ENCODE assay signal across 11 mouse cellular contexts in the genomic region with DNA sequence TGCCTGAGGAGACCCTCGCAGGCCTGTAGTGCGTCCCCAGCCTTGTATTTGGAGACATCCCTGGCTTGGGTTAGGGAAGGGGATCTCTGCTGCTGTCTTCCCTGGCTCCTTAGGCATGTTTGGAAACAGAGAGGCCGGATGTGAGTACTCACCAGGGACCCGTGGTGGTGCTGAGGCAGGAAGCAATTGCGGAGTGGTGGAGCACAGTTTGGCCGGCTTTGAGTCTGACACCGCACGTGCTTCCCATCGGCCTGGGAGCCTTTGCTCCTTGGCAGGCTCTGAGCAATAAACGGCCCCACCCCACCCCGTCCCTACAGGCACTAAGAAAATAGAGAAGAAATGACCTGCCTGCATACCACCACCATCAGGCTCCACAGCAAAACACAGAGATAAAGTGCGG. TPM values are rescaled to one million over a fixed set of nuclear protein-coding genes. Genes with fewer than 3 reads are reported as not detected.
A peak's percentile ranks its signal among the peaks of the same experiment; 100 is the strongest.
DNase-seq lines count a peak whose midpoint lies in the region; ATAC-seq and TF ChIP-seq lines count a peak whose summit lies in the region.
"Had no signal": no experiment of that assay in that cellular context is flagged by ENCODE, and none has a peak within 500 bp of the region (broad histone marks: within the 10 kb centered on the region; RNA-seq: fewer than 3 reads in every experiment).

No protein-coding gene starts in this region.

- no peak overlapping the region for H3K4me2 ChIP-seq in lung, postnatal 0 days (replicated peaks; ENCODE audit: low read depth, low read length)
- H3K4me2 ChIP-seq in heart, postnatal 0 days (ENCODE audit: low read depth, low read length) = no peak overlapping the region
- H3K4me2 ChIP-seq in limb, embryonic 13.5 days (replicated peaks) = 0 out of 2 replicates have a peak overlapping the region, but pooled peaks have one; percentile 11
- H3K4me2 ChIP-seq: hindbrain, embryonic 14.5 days had no signal

- 33% methylated on average over 12 of the region's 12 CpGs for WGBS in lung, postnatal 0 days
- 46% methylated on average over 12 of the region's 12 CpGs for WGBS in heart, postnatal 0 days
- 44% methylated on average over 12 of the region's 12 CpGs for WGBS in limb, embryonic 13.5 days

- DNase-seq in lung, postnatal 0 days (ENCODE audit: low spot score) = no peak
- DNase-seq in lung, adult 18-20 months = no peak
- DNase-seq in gastrocnemius, adult 2 months = peak; percentile 77
- peak; percentile 50 for DNase-seq in heart, postnatal 0 days (ENCODE audit: low spot score)
- DNase-seq in left cerebral cortex, postnatal 4 days = no peak
- DNase-seq in adrenal gland, postnatal 25 days = no peak
- no peak for DNase-seq in adrenal gland, postnatal 10 days
- DNase-seq: cerebellum, adult 2 months had no signal

- ATAC-seq in lung, postnatal 0 days = peak; percentile 23; the same call in 1 of the 2 replicates
- ATAC-seq in heart, postnatal 0 days (ENCODE audit: insufficient read depth, low read depth) = peak; percentile 32; the same call in 1 of the 2 replicates
- no peak for ATAC-seq in limb, embryonic 13.5 days (ENCODE audit: low FRiP score, low read depth)

- no peak overlapping the region; the same call in 1 of the 2 replicates for H3K27ac ChIP-seq in lung, postnatal 0 days (ENCODE audit: low read length)
- peak overlapping the region; percentile 74 for H3K27ac ChIP-seq in gastrocnemius, adult 2 months
- peak overlapping the region; percentile 40; the same call in 1 of the 2 replicates for H3K27ac ChIP-seq in heart, postnatal 0 days (ENCODE audit: low read depth)
- H3K27ac ChIP-seq in limb, embryonic 13.5 days = peak overlapping the region; percentile 94
- H3K27ac ChIP-seq: forebrain, embryonic 10.5 days; hindbrain, embryonic 14.5 days had no signal

- no peaks in the 10 kb centered on the region for H3K36me3 ChIP-seq in lung, postnatal 0 days (ENCODE audit: insufficient read depth, low read length)
- peaks cover 38% of the 10 kb centered on the region for H3K36me3 ChIP-seq in heart, postnatal 0 days (replicated peaks; ENCODE audit: control insufficient read depth, insufficient read depth, low read length)
- H3K36me3 ChIP-seq in limb, embryonic 13.5 days = peaks cover 42% of the 10 kb centered on the region
- H3K36me3 ChIP-seq: forebrain, embryonic 10.5 days had no signal

- 0 out of 2 replicates have a peak, but pooled peaks cover 3% of the 10 kb centered on the region for H3K4me1 ChIP-seq in lung, postnatal 0 days (ENCODE audit: insufficient read depth, low read depth, low read length)
- no peaks in the 10 kb centered on the region for H3K4me1 ChIP-seq in heart, postnatal 0 days (ENCODE audit: control insufficient read depth, insufficient read depth)
- H3K4me1 ChIP-seq in limb, embryonic 13.5 days = peaks cover 58% of the 10 kb centered on the region

- H3K9me3 ChIP-seq in lung, postnatal 0 days (ENCODE audit: low read length) = no peaks in the 10 kb centered on the region
- H3K9me3 ChIP-seq in heart, postnatal 0 days (replicated peaks; ENCODE audit: control insufficient read depth, low read length) = no peaks in the 10 kb centered on the region
- no peaks in the 10 kb centered on the region for H3K9me3 ChIP-seq in limb, embryonic 13.5 days
- H3K9me3 ChIP-seq: forebrain, embryonic 10.5 days had no signal

- TF ChIP-seq EP300 in lung, postnatal 0 days (IDR thresholded peaks at IDR 0.05) = no peak
- TF ChIP-seq EP300 in heart, postnatal 0 days (IDR thresholded peaks at IDR 0.05; ENCODE audit: low read depth) = 0 out of 2 replicates have a peak, but pooled peaks have one; percentile 46

- TF ChIP-seq CTCF in lung, postnatal 0 days (IDR thresholded peaks at IDR 0.05) = no peak
- no peak for TF ChIP-seq CTCF in gastrocnemius, adult 2 months (IDR thresholded peaks at IDR 0.05)
- TF ChIP-seq CTCF in heart, postnatal 0 days (IDR thresholded peaks at IDR 0.05; ENCODE audit: low read depth) = no peak

- H3K9ac ChIP-seq in lung, postnatal 0 days (replicated peaks; ENCODE audit: low read depth) = no peak overlapping the region
- H3K9ac ChIP-seq in heart, postnatal 0 days (replicated peaks; ENCODE audit: low read depth, low read length) = no peak overlapping the region
- H3K9ac ChIP-seq in limb, embryonic 13.5 days = peak overlapping the region; percentile 25

- H3K4me3 ChIP-seq in lung, postnatal 0 days (ENCODE audit: low read depth, low read length) = no peak overlapping the region
- no peak overlapping the region for H3K4me3 ChIP-seq in gastrocnemius, adult 2 months
- no peak overlapping the region for H3K4me3 ChIP-seq in heart, postnatal 0 days (ENCODE audit: low read depth, low read length)
- no peak overlapping the region for H3K4me3 ChIP-seq in limb, embryonic 13.5 days
- H3K4me3 ChIP-seq: forebrain, embryonic 10.5 days had no signal

- H3K27me3 ChIP-seq in lung, postnatal 0 days (replicated peaks; ENCODE audit: insufficient read depth, low read length) = no peaks in the 10 kb centered on the region
- no peaks in the 10 kb centered on the region for H3K27me3 ChIP-seq in heart, postnatal 0 days (ENCODE audit: control insufficient read depth, insufficient read depth, low read length)
- H3K27me3 ChIP-seq in limb, embryonic 13.5 days = no peaks in the 10 kb centered on the region

- intact Hi-C loops in gastrocnemius, adult 2 months (cut with DNase I) = no loop called here
- intact Hi-C loops in left cerebral cortex, postnatal 4 days (cut with DNase I) = no loop called here

RNA-seq across cellular contexts. Expression of a gene that starts 18.0 kb away (rescaled TPM):
- 9.1 and 10.4 TPM in 2 replicates for polyA plus RNA-seq in lung, postnatal 0 days (2015; fragmentation: Nextera tagmentation; extraction: Ambion mirVana)
- 1 to 10 TPM; 5.7 to 6.0 TPM for total RNA-seq in gastrocnemius, adult 2 months (2021)
- total RNA-seq in heart, postnatal 0 days (2014; rRNA removed; ENCODE audit: low replicate concordance) = 62.4 and 93.5 TPM in 2 replicates
- 14.4 and 17.4 TPM in 2 replicates for polyA plus RNA-seq in heart, postnatal 0 days (2015; fragmentation: Nextera tagmentation; extraction: Ambion mirVana)
- 38.3 and 41.1 TPM in 2 replicates for polyA plus RNA-seq in limb, embryonic 13.5 days (2015; fragmentation: Nextera tagmentation; extraction: Ambion mirVana)
- 10 to 100 TPM; 21.8 to 23.7 TPM for total RNA-seq in left cerebral cortex, postnatal 4 days (2021)
- total RNA-seq in adrenal gland, postnatal 25 days (2021) = 10.0 and 10.4 TPM in 2 replicates
- total RNA-seq in adrenal gland, postnatal 10 days (2021) = 10 to 100 TPM; 14.8 to 20.7 TPM

RNA-seq across cellular contexts. Expression of a gene that starts 18.3 kb away (rescaled TPM):
- 0.30 TPM in 1 of 2 replicates, not detected in the other for polyA plus RNA-seq in lung, postnatal 0 days (2015; fragmentation: Nextera tagmentation; extraction: Ambion mirVana)
- under 1 TPM in 1 of 2 experiments, not detected in 1; 0.22 TPM for total RNA-seq in gastrocnemius, adult 2 months (2021)
- not detected in 2 replicates for total RNA-seq in heart, postnatal 0 days (2014; rRNA removed; ENCODE audit: low replicate concordance)
- 0.12 and 0.36 TPM in 2 replicates for polyA plus RNA-seq in heart, postnatal 0 days (2015; fragmentation: Nextera tagmentation; extraction: Ambion mirVana)
- polyA plus RNA-seq in limb, embryonic 13.5 days (2015; fragmentation: Nextera tagmentation; extraction: Ambion mirVana) = 0.27 and 0.94 TPM in 2 replicates
- not detected for total RNA-seq in left cerebral cortex, postnatal 4 days (2021)
- 1.6 and 1.8 TPM in 2 replicates for total RNA-seq in adrenal gland, postnatal 25 days (2021)
- 1 to 10 TPM; 2.0 to 3.2 TPM for total RNA-seq in adrenal gland, postnatal 10 days (2021)
- polyA plus RNA-seq: forebrain, embryonic 10.5 days; hindbrain, embryonic 14.5 days had no signal

RNA-seq across cellular contexts. Expression of a gene that starts 45.4 kb away (rescaled TPM):
- polyA plus RNA-seq in lung, postnatal 0 days (2015; fragmentation: Nextera tagmentation; extraction: Ambion mirVana) = 8.7 and 8.9 TPM in 2 replicates
- total RNA-seq in gastrocnemius, adult 2 months (2021) = 1 to 10 TPM; 4.3 to 4.7 TPM
- 11.4 and 13.5 TPM in 2 replicates for total RNA-seq in heart, postnatal 0 days (2014; rRNA removed; ENCODE audit: low replicate concordance)
- 4.4 and 5.2 TPM in 2 replicates for polyA plus RNA-seq in heart, postnatal 0 days (2015; fragmentation: Nextera tagmentation; extraction: Ambion mirVana)
- 12.0 and 13.1 TPM in 2 replicates for polyA plus RNA-seq in limb, embryonic 13.5 days (2015; fragmentation: Nextera tagmentation; extraction: Ambion mirVana)
- total RNA-seq in left cerebral cortex, postnatal 4 days (2021) = 1 to 10 TPM; 3.1 to 3.8 TPM
- total RNA-seq in adrenal gland, postnatal 25 days (2021) = 28.6 and 35.1 TPM in 2 replicates
- 10 to 100 TPM; 16.6 to 19.5 TPM for total RNA-seq in adrenal gland, postnatal 10 days (2021)

RNA-seq across cellular contexts. Expression of a gene that starts 54.5 kb away (rescaled TPM):
- 84.7 and 87.7 TPM in 2 replicates for polyA plus RNA-seq in lung, postnatal 0 days (2015; fragmentation: Nextera tagmentation; extraction: Ambion mirVana)
- 10 to 100 TPM; 49.1 to 51.4 TPM for total RNA-seq in gastrocnemius, adult 2 months (2021)
- 178 and 179 TPM in 2 replicates for total RNA-seq in heart, postnatal 0 days (2014; rRNA removed; ENCODE audit: low replicate concordance)
- 58.1 and 63.1 TPM in 2 replicates for polyA plus RNA-seq in heart, postnatal 0 days (2015; fragmentation: Nextera tagmentation; extraction: Ambion mirVana)
- 87.6 and 88.8 TPM in 2 replicates for polyA plus RNA-seq in limb, embryonic 13.5 days (2015; fragmentation: Nextera tagmentation; extraction: Ambion mirVana)
- 10 to 100 TPM; 52.1 to 53.0 TPM for total RNA-seq in left cerebral cortex, postnatal 4 days (2021)
- total RNA-seq in adrenal gland, postnatal 25 days (2021) = 87.0 and 105 TPM in 2 replicates
- total RNA-seq in adrenal gland, postnatal 10 days (2021) = 10 to 100 TPM; 84.4 to 87.6 TPM

Comparison
In these comparisons a context has a peak if more than half of its experiments do, and no peak if none do; other contexts are left out.
1. DNase-seq: peak in gastrocnemius, adult 2 months (single experiment) and heart, postnatal 0 days (single experiment); none in lung, postnatal 0 days (single experiment), lung, adult 18-20 months (0 of 2), left cerebral cortex, postnatal 4 days (single experiment), adrenal gland, postnatal 25 days (single experiment) and adrenal gland, postnatal 10 days (single experiment).